Mouse (Mus musculus): ENCODE data around the gene Rnf121.
A peak's percentile ranks its signal among the peaks of the same experiment; 100 is the strongest.
"Not testable (repeated sequence)": the region's sequence is repeated elsewhere in the genome, so short reads cannot be mapped to it uniquely, and the experiment has no call there.

Rnf121 gene

GRCm38 (mm10) chr7:102064655-102065045, 619 bp downstream of the Rnf121 start:
- DNase-seq (ENCODE audit: low spot score): no peak

- DNase-seq (ENCODE audit: low spot score): no peak
Observed at GRCm38 (mm10) chr7:102063891-102064290, 1.4 kb downstream of the Rnf121 start.

- no peak for DNase-seq (ENCODE audit: low spot score)
Observed at GRCm38 (mm10) chr7:102062203-102062602, 3.1 kb downstream of the Rnf121 start.

- DNase-seq (ENCODE audit: low spot score): no peak
Observed at GRCm38 (mm10) chr7:102061353-102061752, 3.9 kb downstream of the Rnf121 start.

- DNase-seq (ENCODE audit: low spot score): peak; percentile 11
Observed at GRCm38 (mm10) chr7:102048524-102048923, 16.7 kb downstream of the Rnf121 start.

GRCm38 (mm10) chr7:102042314-102042713, 23.0 kb downstream of the Rnf121 start:
- DNase-seq (ENCODE audit: low spot score): no peak

- no peak for DNase-seq (ENCODE audit: low spot score)
Observed at GRCm38 (mm10) chr7:102037318-102037717, 28.0 kb downstream of the Rnf121 start.

- DNase-seq (ENCODE audit: low spot score): no peak
Observed at GRCm38 (mm10) chr7:102035534-102035933, 29.7 kb downstream of the Rnf121 start.

GRCm38 (mm10) chr7:102034904-102035303, 30.4 kb downstream of the Rnf121 start:
- no peak for DNase-seq (ENCODE audit: low spot score)

GRCm38 (mm10) chr7:102025187-102026119, 39.8 kb downstream of the Rnf121 start:
- DNase-seq (ENCODE audit: low spot score): no peak

- no peak for DNase-seq (ENCODE audit: low spot score)
Observed at GRCm38 (mm10) chr7:102023821-102024220, 41.4 kb downstream of the Rnf121 start.

GRCm38 (mm10) chr7:102020934-102021333, 44.3 kb downstream of the Rnf121 start:
- not testable (repeated sequence) for DNase-seq (ENCODE audit: low spot score)

- no peak for DNase-seq (ENCODE audit: low spot score)
Observed at GRCm38 (mm10) chr7:102019362-102019761, 45.9 kb downstream of the Rnf121 start.

- no peak for DNase-seq (ENCODE audit: low spot score)
Observed at GRCm38 (mm10) chr7:102018590-102018989, 46.7 kb downstream of the Rnf121 start, which contains the start of gene Il18bp. Gene Il18bp, minus strand, starts transcription at chr7:102018690.

- no peak for DNase-seq (ENCODE audit: low spot score)
Observed at GRCm38 (mm10) chr7:102018034-102018433, 47.2 kb downstream of the Rnf121 start.

- no peak for DNase-seq (ENCODE audit: low spot score)
Observed at GRCm38 (mm10) chr7:102017452-102017851, 47.8 kb downstream of the Rnf121 start.

- no peak for DNase-seq (ENCODE audit: low spot score)
Observed at GRCm38 (mm10) chr7:102016936-102017335, 48.3 kb downstream of the Rnf121 start.

GRCm38 (mm10) chr7:102014995-102015394, 50.3 kb downstream of the Rnf121 start:
- no peak for DNase-seq (ENCODE audit: low spot score)

GRCm38 (mm10) chr7:102013416-102013815, 51.9 kb downstream of the Rnf121 start:
- no peak for DNase-seq (ENCODE audit: low spot score)

- no peak for DNase-seq (ENCODE audit: low spot score)
Observed at GRCm38 (mm10) chr7:102011855-102012254, 53.4 kb downstream of the Rnf121 start.

GRCm38 (mm10) chr7:102006520-102006919, 58.7 kb downstream of the Rnf121 start:
- DNase-seq (ENCODE audit: low spot score): no peak

GRCm38 (mm10) chr7:102000921-102001630, 64.2 kb downstream of the Rnf121 start:
- no peak for DNase-seq (ENCODE audit: low spot score)

- no peak for DNase-seq (ENCODE audit: low spot score)
Observed at GRCm38 (mm10) chr7:102000296-102000695, 65.0 kb downstream of the Rnf121 start.

Data from T-cell, adult 2 months (primary cell).